Mouse (Mus musculus) C2C12 (cell line): ENCODE results near the gene Hoxa5. TPM values are rescaled to one million over a fixed set of nuclear protein-coding genes. Genes with fewer than 3 reads are reported as not detected.

ENCODE experiments used
- H3K27me3 ChIP-seq: one replicate; pipeline ENCODE4 v1.6.1; 2011; ENCODE audit not compliant: control insufficient read depth, insufficient read depth, insufficient read length
- H3K36me3 ChIP-seq: one replicate; pipeline ENCODE4 v1.6.1; 2011; ENCODE audit not compliant: control insufficient read depth, insufficient read depth
- H3K4me3 ChIP-seq: one replicate; pipeline ENCODE4 v1.5.1; 2011; ENCODE audit warnings: mild to moderate bottlenecking, control low read depth; ENCODE audit not compliant: poor library complexity, insufficient read depth, severe bottlenecking
- H3K79me2 ChIP-seq: one replicate; pipeline ENCODE4 v1.6.1; 2011; ENCODE audit not compliant: control insufficient read depth, insufficient read depth
- H3K79me3 ChIP-seq: one replicate; pipeline ENCODE4 v1.6.1; 2011; ENCODE audit warnings: low read depth, control low read depth
- H3ac ChIP-seq: one replicate; pipeline ENCODE3; 2011; ENCODE audit warnings: low read depth; ENCODE audit not compliant: control insufficient read depth, insufficient read length
- CEBPB ChIP-seq: IDR thresholded peaks from one replicate; pipeline ENCODE4 v1.6.1; 2011; ENCODE audit warnings: low read depth, mild to moderate bottlenecking, control low read depth, moderate library complexity
- CTCF ChIP-seq: IDR thresholded peaks from one replicate; pipeline ENCODE4 v1.5.1; 2011; ENCODE audit not compliant: control insufficient read depth, insufficient read depth, insufficient read length
- FOSL1 ChIP-seq: IDR thresholded peaks from one replicate; pipeline ENCODE4 v1.8.0; 2011; ENCODE audit warnings: mild to moderate bottlenecking, low read length; ENCODE audit not compliant: poor library complexity, insufficient read depth, severe bottlenecking
- MAX ChIP-seq: IDR thresholded peaks from one replicate; pipeline ENCODE4 v1.6.1; 2011; ENCODE audit warnings: mild to moderate bottlenecking, control low read depth
- MYOD1 ChIP-seq: IDR thresholded peaks from one replicate; pipeline ENCODE4 v1.6.1; 2011; ENCODE audit warnings: low read depth; ENCODE audit not compliant: control insufficient read depth, insufficient read length
- MYOG ChIP-seq: IDR thresholded peaks from one replicate; pipeline ENCODE4 v1.6.1; 2011; ENCODE audit not compliant: control insufficient read depth, insufficient read length; ENCODE audit errors: extremely low read depth
- USF1 ChIP-seq: IDR thresholded peaks from one replicate; pipeline ENCODE4 v1.6.1; 2011; ENCODE audit warnings: low read depth, mild to moderate bottlenecking, control low read depth, moderate library complexity
- polyA plus RNA-seq: library from polyadenylated mRNA; unstranded; fragments of >200 nt; fragmentation: generic; extraction: Trizol; gene quantifications from one replicate; pipeline ENCODE4 v1.2.1, GENCODE M21; 2012; ENCODE audit warnings: missing spikeins

Hoxa5 gene
- polyA plus RNA-seq, 1 experiment: 1.5 TPM

GRCm38 (mm10) chr6:52186500-52186899, 17.9 kb downstream of the Hoxa5 start:
- Histone ChIP-seq H3K79me3 (no peaks in the 10 kb centered on the region), H3ac (no peak overlapping the region), H3K27me3 (no peaks in the 10 kb centered on the region), H3K4me3 (no peak overlapping the region), H3K79me2 (no peaks in the 10 kb centered on the region), H3K36me3 (no peaks in the 10 kb centered on the region)
- TF ChIP-seq FOSL1 (no peak), USF1 (no peak), CTCF (no peak), MYOG (no peak), MAX (no peak), CEBPB (no peak), MYOD1 (no peak)

DNA sequence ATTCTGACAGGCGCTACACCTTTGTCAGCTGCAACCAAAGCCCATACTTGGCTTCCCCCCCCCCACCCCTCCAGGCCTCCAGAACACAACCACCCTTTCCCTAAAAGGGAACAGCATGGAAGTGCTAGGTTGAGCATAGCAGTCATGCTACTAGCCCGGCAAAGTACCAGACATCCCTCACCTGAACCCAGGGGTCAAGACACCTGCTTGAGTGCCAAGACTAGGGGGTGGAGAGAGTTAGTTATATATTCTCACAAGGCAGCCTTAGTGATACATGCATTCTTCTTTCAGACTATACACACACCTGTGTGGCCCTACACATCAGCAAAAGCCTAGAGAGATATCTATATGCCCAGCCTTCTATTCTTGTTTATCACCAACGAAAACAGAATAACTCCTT, 18.6 kb downstream of the Hoxa5 start:
- no peak overlapping the region for H3K4me3 ChIP-seq
- TF ChIP-seq MYOD1 (no peak), MYOG (no peak), CTCF (no peak), CEBPB (no peak), MAX (no peak), FOSL1 (no peak), USF1 (no peak)
- H3ac ChIP-seq: no peak overlapping the region
- no peaks in the 10 kb centered on the region for H3K36me3 ChIP-seq
- H3K79me3 ChIP-seq: no peaks in the 10 kb centered on the region
- no peaks in the 10 kb centered on the region for H3K79me2 ChIP-seq
- no peaks in the 10 kb centered on the region for H3K27me3 ChIP-seq

DNA sequence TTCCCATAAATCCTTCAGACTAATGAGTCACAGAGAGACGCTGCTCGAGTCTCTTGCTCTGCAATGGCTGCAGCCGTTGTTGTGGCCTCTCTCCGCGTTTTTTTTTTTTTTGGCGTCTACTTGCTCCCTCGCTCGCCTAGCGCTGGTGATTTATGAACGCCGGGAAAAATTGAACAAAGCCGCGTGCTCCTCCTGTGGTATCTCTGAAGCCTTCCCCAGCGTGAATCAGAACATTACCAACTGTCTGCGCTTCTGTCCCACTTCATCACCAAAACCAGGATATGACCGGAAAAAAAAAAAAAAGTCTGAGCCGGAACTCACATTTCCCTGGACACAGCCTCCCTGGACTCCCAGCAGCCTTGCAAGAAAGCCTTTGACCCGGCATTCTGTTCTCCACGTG, 19.2 kb downstream of the Hoxa5 start:
- no peaks in the 10 kb centered on the region for H3K27me3 ChIP-seq
- H3K4me3 ChIP-seq: no peak overlapping the region
- H3K79me3 ChIP-seq: no peaks in the 10 kb centered on the region
- TF ChIP-seq FOSL1 (no peak), MYOG (no peak), MYOD1 (no peak), USF1 (no peak), CTCF (no peak), MAX (no peak), CEBPB (no peak)
- H3K36me3 ChIP-seq: no peaks in the 10 kb centered on the region
- H3ac ChIP-seq: no peak overlapping the region
- no peaks in the 10 kb centered on the region for H3K79me2 ChIP-seq

DNA sequence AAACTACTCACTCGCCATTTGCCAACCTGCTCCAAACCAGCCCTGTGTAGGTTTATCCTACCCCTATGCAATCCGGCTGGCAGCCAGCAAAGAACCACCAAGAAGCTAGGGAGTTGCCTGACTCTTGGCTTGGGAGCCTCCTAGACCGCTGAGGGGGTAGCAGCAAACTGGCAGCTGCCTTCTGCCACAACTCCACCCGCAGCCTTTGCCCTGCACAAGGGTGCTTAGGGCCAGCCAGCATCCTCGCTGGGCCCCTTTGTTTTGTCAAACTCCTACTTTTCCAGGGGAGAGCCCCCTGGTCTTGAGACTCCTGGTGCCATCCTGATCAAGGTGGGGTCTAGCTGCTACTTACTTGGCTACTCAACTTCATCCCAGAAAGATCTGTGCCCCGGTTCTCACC, 19.7 kb downstream of the Hoxa5 start:
- Histone ChIP-seq H3K27me3 (no peaks in the 10 kb centered on the region), H3K4me3 (no peak overlapping the region), H3K36me3 (no peaks in the 10 kb centered on the region), H3K79me2 (no peaks in the 10 kb centered on the region), H3ac (no peak overlapping the region), H3K79me3 (no peaks in the 10 kb centered on the region)
- TF ChIP-seq USF1 (no peak), MAX (no peak), MYOG (no peak), MYOD1 (no peak), CTCF (no peak), CEBPB (no peak), FOSL1 (no peak)

- Histone ChIP-seq H3K27me3 (no peaks in the 10 kb centered on the region), H3K4me3 (no peak overlapping the region), H3K79me3 (no peaks in the 10 kb centered on the region), H3ac (no peak overlapping the region), H3K79me2 (no peaks in the 10 kb centered on the region), H3K36me3 (no peaks in the 10 kb centered on the region)
- TF ChIP-seq MYOD1 (no peak), USF1 (no peak), CEBPB (no peak), CTCF (no peak), MAX (no peak), MYOG (no peak), FOSL1 (no peak)
Observed at GRCm38 (mm10) chr6:52183311-52184080, 20.9 kb downstream of the Hoxa5 start.
